ENCODE assay signal across 26 mouse cellular contexts in the genomic region with DNA sequence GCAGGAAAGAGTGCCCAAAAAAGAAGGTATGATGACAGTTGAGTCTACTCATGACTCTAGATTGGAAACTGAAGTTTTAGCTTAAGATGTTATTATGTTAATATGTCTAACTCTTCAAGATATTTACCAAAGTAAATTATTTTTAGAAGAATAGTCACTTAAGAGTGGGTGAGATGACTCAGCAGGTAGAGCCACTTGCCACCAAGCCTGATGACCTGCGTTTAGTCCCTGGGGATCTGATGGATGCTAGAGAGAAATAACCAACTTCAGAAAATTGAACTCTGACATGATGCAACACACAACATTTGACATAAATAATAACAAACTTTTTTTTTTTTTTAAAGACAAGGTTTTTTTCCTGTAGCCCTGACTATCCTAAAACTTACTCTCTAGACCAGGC. TPM values are rescaled to one million over a fixed set of nuclear protein-coding genes. Genes with fewer than 3 reads are reported as not detected.
DNase-seq lines count a peak whose midpoint lies in the region; ATAC-seq and TF ChIP-seq lines count a peak whose summit lies in the region.
"Had no signal": no experiment of that assay in that cellular context is flagged by ENCODE, and none has a peak within 500 bp of the region (broad histone marks: within the 10 kb centered on the region; RNA-seq: fewer than 3 reads in every experiment).

No protein-coding gene starts in this region.

- no peak for TF ChIP-seq EP300 in liver, embryonic 14.5 days (IDR thresholded peaks at IDR 0.05; ENCODE audit: low read depth)

- peaks cover 93% of the 10 kb centered on the region for H3K36me3 ChIP-seq in heart, embryonic 13.5 days
- peaks cover 82% of the 10 kb centered on the region for H3K36me3 ChIP-seq in liver, embryonic 14.5 days (replicated peaks; ENCODE audit: control insufficient read depth, insufficient read depth, low read depth)
- H3K36me3 ChIP-seq in kidney, embryonic 14.5 days (ENCODE audit: control insufficient read depth, insufficient read depth, low read length) = peaks cover 86% of the 10 kb centered on the region

- no peaks in the 10 kb centered on the region for H3K27me3 ChIP-seq in heart, embryonic 13.5 days (replicated peaks)
- H3K27me3 ChIP-seq in liver, embryonic 14.5 days (ENCODE audit: control insufficient read depth, insufficient read depth, low read length) = no peaks in the 10 kb centered on the region
- no peaks in the 10 kb centered on the region for H3K27me3 ChIP-seq in kidney, embryonic 14.5 days (ENCODE audit: control insufficient read depth, insufficient read depth, low read length)
- H3K27me3 ChIP-seq: forebrain, embryonic 12.5 days; hindbrain, embryonic 13.5 days; limb, embryonic 13.5 days had no signal

- no peak for ATAC-seq in heart, embryonic 13.5 days (ENCODE audit: extremely low read depth, insufficient number of reproducible peaks, low FRiP score, low TSS enrichment)
- ATAC-seq in erythroblast, adult 5-6 weeks (replicated peaks; ENCODE audit: low FRiP score, poor library complexity, severe bottlenecking) = peak; percentile 54
- ATAC-seq in liver, embryonic 14.5 days (ENCODE audit: insufficient read depth) = no peak
- no peak for ATAC-seq in kidney, embryonic 14.5 days (ENCODE audit: low FRiP score, low TSS enrichment)
- ATAC-seq: activated CD4-positive, CD25-positive, alpha-beta regulatory T cell, adult 4 months; forebrain, postnatal 0 days had no signal

- no peak overlapping the region for H3K4me3 ChIP-seq in heart, embryonic 13.5 days
- no peak overlapping the region for H3K4me3 ChIP-seq in liver, embryonic 14.5 days (ENCODE audit: insufficient read depth in 1 of 2, low read depth in 2 of 2, low read length in 2 of 2)
- no peak overlapping the region for H3K4me3 ChIP-seq in kidney, embryonic 14.5 days (ENCODE audit: low read length)
- H3K4me3 ChIP-seq: forebrain, embryonic 12.5 days; hindbrain, embryonic 13.5 days; left cerebral cortex, adult 2 months; limb, embryonic 13.5 days had no signal

- H3K4me1 ChIP-seq in heart, embryonic 13.5 days = peaks cover 45% of the 10 kb centered on the region
- peaks cover 42% of the 10 kb centered on the region in 2 experiments for H3K4me1 ChIP-seq in liver, embryonic 14.5 days (replicated peaks; ENCODE audit: control insufficient read depth in 2 of 2, insufficient read depth in 2 of 2, low read length in 1 of 2)
- H3K4me1 ChIP-seq in kidney, embryonic 14.5 days (ENCODE audit: control insufficient read depth, insufficient read depth, low read length) = no peaks in the 10 kb centered on the region
- H3K4me1 ChIP-seq: forebrain, embryonic 12.5 days; hindbrain, embryonic 13.5 days had no signal

- no peak for DNase-seq in heart, postnatal 36 days
- no peak for DNase-seq in liver, embryonic 14.5 days (ENCODE audit: low read depth in 3 of 3, low spot score in 3 of 3)
- no peak for DNase-seq in layer of hippocampus, adult 8-10 months (ENCODE audit: low spot score in 2 of 2)
- no peak for DNase-seq in kidney, adult 11 months
- DNase-seq: adrenal gland, adult 2 months; adrenal gland, postnatal 36 days; B cell, adult 2 months; cerebellum, adult 2 months; cerebellum, postnatal 14 days; forebrain, postnatal 0 days; gastrocnemius, postnatal 10 days; kidney, adult 18-20 months; kidney, postnatal 10 days; lung, embryonic 14.5 days; lung, postnatal 14 days; midbrain, embryonic 14.5 days; thymus, postnatal 4 days had no signal

- no peak overlapping the region for H3K9ac ChIP-seq in heart, embryonic 13.5 days
- H3K9ac ChIP-seq in liver, embryonic 14.5 days (replicated peaks) = no peak overlapping the region; the same call in 1 of the 2 replicates
- H3K9ac ChIP-seq in kidney, embryonic 14.5 days (ENCODE audit: low read depth, low read length) = no peak overlapping the region
- H3K9ac ChIP-seq: forebrain, embryonic 12.5 days; forebrain, postnatal 0 days; hindbrain, embryonic 13.5 days; limb, embryonic 13.5 days; lung, embryonic 14.5 days had no signal

- TF ChIP-seq CTCF in liver, embryonic 14.5 days (IDR thresholded peaks at IDR 0.05; ENCODE audit: low read depth) = no peak

- H3K27ac ChIP-seq in heart, embryonic 13.5 days (replicated peaks) = peak overlapping the region; percentile 74
- H3K27ac ChIP-seq in liver, embryonic 14.5 days = peak overlapping the region; percentile 94
- H3K27ac ChIP-seq in kidney, embryonic 14.5 days (ENCODE audit: low read depth, low read length) = no peak overlapping the region
- H3K27ac ChIP-seq: forebrain, embryonic 12.5 days; hindbrain, embryonic 13.5 days; left cerebral cortex, adult 2 months; limb, embryonic 13.5 days had no signal

- intact Hi-C loops in heart, postnatal 36 days (cut with DNase I) = no loop called here

- no peaks in the 10 kb centered on the region for H3K9me3 ChIP-seq in heart, embryonic 13.5 days
- no peaks in the 10 kb centered on the region for H3K9me3 ChIP-seq in liver, embryonic 14.5 days (ENCODE audit: control insufficient read depth, low read length)
- no peaks in the 10 kb centered on the region for H3K9me3 ChIP-seq in kidney, embryonic 14.5 days (ENCODE audit: control insufficient read depth, low read length)
- H3K9me3 ChIP-seq: forebrain, embryonic 12.5 days; hindbrain, embryonic 13.5 days; limb, embryonic 13.5 days had no signal

- WGBS in heart, embryonic 13.5 days = 72% methylated on average over 1 of the region's 1 CpGs
- WGBS in liver, embryonic 14.5 days (ENCODE audit: insufficient replicate concordance) = 76% methylated on average over 1 of the region's 1 CpGs
- WGBS in kidney, embryonic 14.5 days = 92% methylated on average over 1 of the region's 1 CpGs

- no peak overlapping the region for H3K4me2 ChIP-seq in heart, embryonic 13.5 days
- H3K4me2 ChIP-seq in liver, embryonic 14.5 days (ENCODE audit: low read depth) = no peak overlapping the region
- H3K4me2 ChIP-seq in kidney, embryonic 14.5 days (replicated peaks; ENCODE audit: low read depth, low read length) = no peak overlapping the region
- H3K4me2 ChIP-seq: forebrain, embryonic 12.5 days; hindbrain, embryonic 13.5 days; limb, embryonic 13.5 days; lung, embryonic 14.5 days had no signal

RNA-seq across cellular contexts. Expression of a gene that starts 17.8 kb away (rescaled TPM):
- polyA plus RNA-seq in heart, embryonic 13.5 days (2015; fragmentation: Nextera tagmentation; extraction: Ambion mirVana) = 220 and 251 TPM in 2 replicates
- total RNA-seq in heart, postnatal 36 days (2021) = 100 to 1,000 TPM; 241 to 249 TPM
- total RNA-seq in erythroblast, adult 5-6 weeks (2015; ENCODE audit: low replicate concordance) = 69.2 and 94.7 TPM in 2 replicates
- total RNA-seq in erythroblast, adult 5-6 weeks (2017; ENCODE audit: low replicate concordance) = 103 and 137 TPM in 2 replicates
- 59.2 and 81.4 TPM in 2 replicates for polyA plus RNA-seq in liver, embryonic 14.5 days (2012; rRNA removed)
- 74.9 and 77.4 TPM in 2 replicates for polyA plus RNA-seq in liver, embryonic 14.5 days (2014; fragmentation: Nextera tagmentation; extraction: Ambion mirVana)
- total RNA-seq in layer of hippocampus, adult 8-10 months (2022) = 100 to 1,000 TPM; 428 to 516 (median 473) TPM
- 132 and 194 TPM in 2 replicates for polyA plus RNA-seq in kidney, embryonic 14.5 days (2014; fragmentation: Nextera tagmentation; extraction: Ambion mirVana)

RNA-seq across cellular contexts. Expression of a gene that starts 30.4 kb away (rescaled TPM):
- 17.0 and 19.2 TPM in 2 replicates for polyA plus RNA-seq in heart, embryonic 13.5 days (2015; fragmentation: Nextera tagmentation; extraction: Ambion mirVana)
- 1 to 10 TPM; 5.8 to 7.3 TPM for total RNA-seq in heart, postnatal 36 days (2021)
- not detected in 2 replicates for total RNA-seq in erythroblast, adult 5-6 weeks (2015; ENCODE audit: low replicate concordance)
- not detected in 2 replicates for total RNA-seq in erythroblast, adult 5-6 weeks (2017; ENCODE audit: low replicate concordance)
- 0.51 and 0.95 TPM in 2 replicates for polyA plus RNA-seq in liver, embryonic 14.5 days (2012; rRNA removed)
- polyA plus RNA-seq in liver, embryonic 14.5 days (2014; fragmentation: Nextera tagmentation; extraction: Ambion mirVana) = 2.8 and 3.6 TPM in 2 replicates
- total RNA-seq in layer of hippocampus, adult 8-10 months (2022) = 100 to 1,000 TPM; 119 to 124 (median 122) TPM
- polyA plus RNA-seq in kidney, embryonic 14.5 days (2014; fragmentation: Nextera tagmentation; extraction: Ambion mirVana) = 8.8 and 10.0 TPM in 2 replicates
- total RNA-seq: monocyte, adult 5-6 weeks had no signal

RNA-seq across cellular contexts. Expression of a gene that starts 54.0 kb away (rescaled TPM):
- polyA plus RNA-seq in heart, embryonic 13.5 days (2015; fragmentation: Nextera tagmentation; extraction: Ambion mirVana) = 27.3 and 28.8 TPM in 2 replicates
- total RNA-seq in heart, postnatal 36 days (2021) = 10 to 100 TPM; 37.6 to 45.2 TPM
- 635 and 792 TPM in 2 replicates for total RNA-seq in erythroblast, adult 5-6 weeks (2015; ENCODE audit: low replicate concordance)
- 1,411 and 1,492 TPM in 2 replicates for total RNA-seq in erythroblast, adult 5-6 weeks (2017; ENCODE audit: low replicate concordance)
- polyA plus RNA-seq in liver, embryonic 14.5 days (2012; rRNA removed) = 15.4 and 22.1 TPM in 2 replicates
- polyA plus RNA-seq in liver, embryonic 14.5 days (2014; fragmentation: Nextera tagmentation; extraction: Ambion mirVana) = 41.8 and 46.7 TPM in 2 replicates
- total RNA-seq in layer of hippocampus, adult 8-10 months (2022) = 10 to 100 TPM; 72.2 to 96.1 (median 73.9) TPM
- 36.9 and 44.3 TPM in 2 replicates for polyA plus RNA-seq in kidney, embryonic 14.5 days (2014; fragmentation: Nextera tagmentation; extraction: Ambion mirVana)

Comparison
In these comparisons a context has a peak if more than half of its experiments do, and no peak if none do; other contexts are left out.
1. RNA of a gene that starts 30.4 kb away (total RNA-seq): 119 to 124 TPM in layer of hippocampus, adult 8-10 months; 5.8 to 7.3 TPM in heart, postnatal 36 days and not detected in erythroblast, adult 5-6 weeks; every median in the first group is over 10 times any median in the second.
2. RNA of a gene that starts 54.0 kb away (total RNA-seq): 635 to 1,492 TPM in erythroblast, adult 5-6 weeks; 72.2 to 96.1 TPM in layer of hippocampus, adult 8-10 months and 37.6 to 45.2 TPM in heart, postnatal 36 days; every median in the first group is over 4 times any median in the second.